Mouse (Mus musculus) bone marrow macrophage, adult 2 months (primary cell): ENCODE measurements at regions not wholly inside any gene's neighbourhood (a gene's known extent, or its start where the extent isn't known, plus 50 kb on each side); places are given as distances from the start of the nearest gene placed in this dataset.

Experiments
- H3K27ac ChIP-seq: 2 replicates; pipeline ENCODE4 v1.5.1; 2012; ENCODE audit warnings: low read depth, low read length; ENCODE audit not compliant: insufficient read depth
- H3K4me1 ChIP-seq: 2 replicates; pipeline ENCODE4 v1.6.1; 2012; ENCODE audit warnings: low read length; ENCODE audit not compliant: control insufficient read depth, insufficient read depth
- H3K4me3 ChIP-seq: 2 replicates; pipeline ENCODE4 v1.5.1; 2012; ENCODE audit warnings: mild to moderate bottlenecking, low read length, moderate library complexity; ENCODE audit not compliant: insufficient read depth
- CTCF ChIP-seq: IDR thresholded peaks from 2 replicates; pipeline ENCODE4 v1.5.1; 2012; ENCODE audit warnings: low read depth, mild to moderate bottlenecking, low read length, moderate library complexity
- POLR2A ChIP-seq: IDR thresholded peaks from 2 replicates; pipeline ENCODE4 v1.6.1; 2012; ENCODE audit warnings: mild to moderate bottlenecking, low read depth, low read length, borderline replicate concordance

DNA sequence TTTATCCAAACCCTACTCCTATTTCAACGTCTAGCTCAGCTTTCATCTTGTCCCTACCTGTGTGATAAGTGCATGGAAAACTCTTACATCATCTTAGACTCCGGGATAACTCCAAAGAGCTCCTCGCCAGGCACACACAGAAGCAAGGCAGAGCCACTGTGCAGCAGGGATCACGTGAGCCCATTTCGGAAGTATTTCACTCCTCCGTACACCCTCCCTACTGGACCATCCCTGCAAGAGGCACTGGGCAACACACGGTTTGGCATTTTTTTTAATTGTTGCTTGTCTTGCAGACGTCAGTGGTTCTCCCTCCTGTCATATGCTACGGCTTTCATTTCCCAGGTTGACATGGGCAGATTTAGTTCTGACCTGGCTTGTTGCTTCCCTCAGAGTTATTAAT lies 316.0 kb upstream of the Jarid2 start:
- TF ChIP-seq POLR2A (no peak), CTCF (no peak)
- Histone ChIP-seq H3K4me1 (peaks cover 15% of the 10 kb centered on the region), H3K27ac (no peak overlapping the region), H3K4me3 (no peak overlapping the region)

DNA sequence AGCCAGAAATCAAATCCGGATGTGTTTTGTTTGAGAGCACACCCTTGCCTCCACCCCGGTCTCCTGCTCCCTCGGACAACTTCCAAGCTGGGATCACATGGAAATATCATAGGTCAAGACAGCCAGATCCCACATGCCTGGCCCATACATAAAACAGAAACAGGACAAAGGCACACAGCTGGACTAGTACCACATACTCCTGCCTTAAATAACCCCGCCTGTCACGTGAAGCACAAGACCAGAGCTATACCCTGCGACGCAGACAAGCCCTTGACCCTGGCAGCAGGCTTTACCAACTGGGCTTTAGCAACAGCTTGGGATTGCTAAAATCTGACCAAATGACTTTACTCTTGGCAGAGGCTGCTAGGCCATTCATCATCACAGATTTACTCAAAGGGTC lies 313.3 kb upstream of the Jarid2 start:
- H3K4me1 ChIP-seq, result peaks cover 24% of the 10 kb centered on the region
- no peak overlapping the region for H3K27ac ChIP-seq
- TF ChIP-seq POLR2A, result no peak
- TF ChIP-seq CTCF, result no peak
- H3K4me3 ChIP-seq, result no peak overlapping the region

DNA sequence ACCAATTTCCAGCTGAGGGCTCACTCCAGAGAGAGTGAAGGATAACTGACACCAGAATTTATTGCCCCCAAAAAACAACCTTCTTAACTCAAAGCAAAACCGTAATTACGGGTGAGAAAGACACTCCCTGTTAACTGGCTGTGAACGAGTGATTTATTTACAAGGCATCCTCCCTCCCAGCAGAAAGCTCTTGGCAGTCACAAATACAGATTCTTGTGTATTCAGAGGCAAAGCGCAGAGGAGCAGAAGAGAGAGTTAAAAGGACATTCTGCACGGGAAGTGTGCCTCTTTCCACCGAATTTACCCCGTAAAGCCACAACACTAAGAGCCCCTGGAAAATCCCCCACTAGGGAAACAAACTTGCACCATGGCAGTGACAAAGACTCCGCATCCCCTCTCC lies 312.3 kb upstream of the Jarid2 start:
- Histone ChIP-seq H3K4me1 (peaks cover 23% of the 10 kb centered on the region), H3K4me3 (no peak overlapping the region), H3K27ac (no peak overlapping the region)
- TF ChIP-seq POLR2A (no peak), CTCF (no peak)

DNA sequence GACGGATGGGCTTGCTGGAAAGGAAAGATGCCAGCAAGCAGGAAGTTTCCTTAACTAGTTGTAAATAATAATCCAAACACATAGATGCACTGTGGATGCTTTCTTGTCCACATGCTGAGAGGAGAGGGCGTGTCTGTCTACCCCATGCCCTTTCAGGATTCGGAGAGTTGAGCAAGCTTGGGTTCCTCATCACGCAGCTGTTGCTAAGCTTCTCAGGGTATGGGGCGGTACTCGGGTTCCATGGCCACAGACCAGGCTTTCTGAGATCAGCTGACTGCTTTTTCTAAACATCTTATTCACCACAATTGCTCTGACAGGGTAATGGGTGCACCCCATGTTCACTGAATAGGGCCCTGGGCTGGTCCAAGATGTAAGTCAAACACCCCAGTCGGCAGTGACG lies 310.2 kb upstream of the Jarid2 start:
- Histone ChIP-seq H3K4me1 (peaks cover 22% of the 10 kb centered on the region), H3K27ac (no peak overlapping the region), H3K4me3 (no peak overlapping the region)
- TF ChIP-seq POLR2A (no peak), CTCF (no peak)

DNA sequence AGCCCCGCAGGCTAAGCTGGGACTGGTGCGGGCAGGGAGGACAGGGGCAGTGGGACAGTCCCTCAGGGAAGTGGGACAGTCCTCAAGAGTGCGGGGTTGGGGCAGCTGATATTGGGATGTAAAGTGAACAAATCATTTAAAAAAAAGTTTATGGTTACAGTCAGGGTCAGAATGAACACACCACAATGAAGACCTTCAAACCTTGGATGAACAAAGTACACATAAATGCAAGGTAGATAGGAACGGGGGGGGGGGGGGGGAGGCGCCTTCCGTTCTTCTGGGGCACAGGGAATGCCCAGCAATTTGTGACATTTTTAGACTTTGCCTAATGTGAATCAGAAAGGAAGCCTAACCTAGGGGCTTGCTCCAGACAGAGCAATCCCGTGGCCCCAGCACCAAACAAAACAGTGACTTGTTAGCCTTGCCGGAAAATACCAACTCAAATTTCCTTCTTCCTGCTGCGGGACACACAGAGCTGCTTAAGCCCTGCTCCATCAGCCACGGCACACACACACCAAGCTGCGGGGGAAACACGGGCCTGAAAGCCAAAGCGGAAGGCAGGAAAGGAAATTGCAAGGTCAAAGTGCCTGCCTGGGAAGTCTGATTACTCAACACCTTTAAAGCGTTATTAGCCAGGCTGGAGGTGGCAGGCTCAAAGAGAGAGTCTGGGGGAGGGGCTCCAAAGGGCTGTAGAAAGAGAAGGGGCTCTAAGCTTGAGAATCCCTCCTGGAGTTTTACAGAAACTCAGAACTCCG lies 309.6 kb upstream of the Jarid2 start:
- Histone ChIP-seq H3K4me3 (no peak overlapping the region), H3K4me1 (peaks cover 18% of the 10 kb centered on the region), H3K27ac (no peak overlapping the region)
- TF ChIP-seq POLR2A (no peak), CTCF (no peak)

DNA sequence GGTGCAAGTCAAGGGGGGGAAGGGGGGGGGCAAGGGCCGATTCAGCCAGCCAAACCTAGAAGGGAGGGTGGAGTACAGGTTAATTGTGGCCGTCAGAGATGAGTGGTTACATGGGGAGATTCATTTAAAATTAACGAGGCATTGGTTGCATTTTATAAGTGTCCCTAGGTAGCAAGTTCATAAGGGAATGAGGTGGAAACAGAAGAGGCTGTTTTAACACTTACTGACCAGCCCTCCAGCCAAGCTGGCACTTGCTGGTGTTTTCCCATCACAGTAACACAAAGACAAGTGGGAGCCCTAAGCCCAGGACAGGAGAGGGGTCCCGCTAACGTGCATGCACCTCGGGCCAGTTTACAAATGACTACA lies 309.1 kb upstream of the Jarid2 start:
- TF ChIP-seq CTCF (no peak), POLR2A (no peak)
- H3K27ac ChIP-seq, result no peak overlapping the region
- no peak overlapping the region for H3K4me3 ChIP-seq
- H3K4me1 ChIP-seq, result peaks cover 14% of the 10 kb centered on the region

DNA sequence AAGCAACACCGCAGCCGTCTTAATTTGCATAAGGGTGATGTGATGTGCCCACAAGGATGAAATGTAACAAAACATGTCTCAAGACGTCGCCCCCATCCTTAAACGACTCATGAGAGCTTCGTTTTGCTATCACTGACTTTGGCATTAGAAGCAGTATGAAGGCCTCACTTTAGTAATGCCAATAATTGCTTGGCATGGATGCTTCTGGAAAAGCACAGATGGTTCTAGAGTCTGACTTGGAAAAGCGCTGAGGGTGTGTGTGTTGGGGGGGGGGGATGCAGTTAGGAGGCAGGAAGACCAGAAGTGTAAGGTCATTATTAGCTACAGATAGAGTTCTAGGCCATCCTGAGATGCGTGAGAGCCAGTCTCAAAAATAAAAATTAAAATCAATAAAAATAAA lies 308.3 kb upstream of the Jarid2 start:
- Histone ChIP-seq H3K4me3 (no peak overlapping the region), H3K27ac (no peak overlapping the region), H3K4me1 (peaks cover 9% of the 10 kb centered on the region)
- TF ChIP-seq POLR2A (no peak), CTCF (no peak)

DNA sequence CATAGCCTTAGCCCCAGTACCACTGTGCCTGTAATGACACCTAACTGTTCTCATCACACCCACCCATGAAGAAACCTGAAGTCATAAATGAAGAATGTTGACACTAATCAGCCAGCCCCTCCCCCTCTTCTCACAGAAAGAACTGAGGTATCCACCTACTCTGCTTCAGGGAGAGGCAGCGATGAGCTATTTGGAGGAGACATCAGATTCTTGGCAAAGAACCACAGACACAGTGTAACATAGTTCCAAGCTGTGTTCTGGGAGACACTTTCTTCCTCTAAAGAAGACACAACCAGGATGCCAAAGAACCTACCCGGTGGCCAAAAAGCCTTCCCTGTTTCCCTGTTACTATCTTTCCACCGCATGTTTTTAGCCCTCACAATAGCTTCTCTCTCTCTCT lies 307.8 kb upstream of the Jarid2 start:
- no peak for TF ChIP-seq POLR2A
- no peak for TF ChIP-seq CTCF
- H3K4me3 ChIP-seq, result no peak overlapping the region
- H3K4me1 ChIP-seq, result peaks cover 9% of the 10 kb centered on the region
- H3K27ac ChIP-seq, result no peak overlapping the region

DNA sequence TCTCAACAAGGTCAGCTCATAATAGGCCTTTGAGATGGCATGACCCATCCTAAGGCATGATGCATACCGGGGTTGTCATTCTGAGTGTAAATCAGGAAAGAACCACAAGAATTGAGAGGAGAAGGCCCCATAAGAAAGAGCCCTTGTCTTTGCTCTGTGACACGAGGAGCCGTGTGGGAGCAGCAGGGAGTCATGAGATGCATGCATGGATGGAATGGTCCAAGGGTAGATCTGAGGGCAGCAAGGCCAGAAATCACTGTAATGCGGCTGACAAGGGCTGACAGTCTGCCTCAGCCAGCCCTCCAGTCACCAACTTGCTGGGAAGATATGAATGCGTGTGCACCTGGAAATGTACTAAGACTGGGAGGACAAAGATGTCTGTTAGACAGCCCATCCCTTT lies 307.4 kb upstream of the Jarid2 start:
- no peak overlapping the region for H3K4me3 ChIP-seq
- H3K4me1 ChIP-seq, result peaks cover 9% of the 10 kb centered on the region
- TF ChIP-seq POLR2A (no peak), CTCF (no peak)
- no peak overlapping the region for H3K27ac ChIP-seq

DNA sequence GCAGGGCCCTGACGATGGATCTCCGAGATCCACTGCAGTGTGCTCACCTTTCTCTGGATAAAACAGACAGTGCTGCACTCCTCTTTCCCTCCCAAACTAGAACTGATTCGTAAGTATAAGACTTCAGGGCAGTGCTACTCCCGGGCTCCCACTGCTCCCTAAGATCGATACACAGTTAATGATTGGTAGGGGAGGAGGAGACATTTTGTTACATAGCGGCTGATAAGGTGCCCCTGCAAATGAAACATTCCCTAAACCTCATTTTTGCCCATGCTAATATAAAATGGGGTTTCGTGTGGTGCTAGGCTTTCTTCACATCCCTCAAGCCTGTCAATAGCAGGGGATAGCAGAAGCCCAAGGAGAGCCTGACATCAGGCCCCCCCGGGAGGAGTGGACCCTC lies 298.8 kb upstream of the Jarid2 start:
- TF ChIP-seq CTCF (no peak), POLR2A (no peak)
- Histone ChIP-seq H3K27ac (no peak overlapping the region), H3K4me1 (0 out of 2 replicates have a peak, but pooled peaks cover 2% of the 10 kb centered on the region), H3K4me3 (no peak overlapping the region)
